Mouse (Mus musculus): ENCODE measurements around the gene Tnfsf8.

The Tnfsf8 gene

GRCm38 (mm10) chr4:63840457-63840856 lies 20.7 kb downstream of the Tnfsf8 start:
- no peak for DNase-seq

DNA sequence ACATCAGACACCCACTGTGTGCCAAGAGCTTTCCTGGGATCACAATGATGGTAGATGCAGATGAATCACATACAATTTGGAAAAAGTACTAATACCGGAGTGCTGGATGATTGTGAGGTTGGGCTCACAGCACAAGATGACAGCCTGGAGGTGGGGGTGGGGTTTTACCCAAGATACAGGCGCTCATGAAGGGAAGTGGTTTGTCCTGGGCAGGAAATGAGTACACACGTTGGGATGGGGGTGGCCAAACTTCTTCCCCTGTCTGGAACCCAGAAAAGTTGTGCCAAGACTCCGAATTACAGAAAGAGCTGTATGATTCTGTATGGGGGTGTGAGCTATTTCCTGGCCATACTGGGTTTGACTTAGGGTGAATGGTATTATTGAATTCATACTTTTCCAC lies 38.0 kb downstream of the Tnfsf8 start:
- DNase-seq: no peak

DNA sequence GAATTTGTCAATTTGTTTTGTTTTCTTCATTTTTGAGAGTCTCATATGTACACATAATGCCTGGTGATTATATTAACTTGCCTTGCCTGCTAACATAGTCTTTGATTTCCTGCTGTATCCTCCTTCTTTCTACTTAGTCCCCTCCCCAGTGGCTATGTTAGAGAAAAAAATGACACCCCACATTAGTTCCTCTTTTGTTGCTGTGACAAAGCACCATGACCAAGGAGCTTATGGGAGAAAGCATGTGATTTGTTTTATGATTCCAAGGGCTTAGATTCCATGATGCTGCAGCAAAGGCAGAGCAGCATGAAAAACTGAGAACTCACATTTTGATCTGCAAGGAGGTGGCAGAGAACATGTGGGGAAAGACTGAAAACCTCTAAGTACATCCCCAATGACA lies 43.6 kb downstream of the Tnfsf8 start:
- no peak for DNase-seq

DNA sequence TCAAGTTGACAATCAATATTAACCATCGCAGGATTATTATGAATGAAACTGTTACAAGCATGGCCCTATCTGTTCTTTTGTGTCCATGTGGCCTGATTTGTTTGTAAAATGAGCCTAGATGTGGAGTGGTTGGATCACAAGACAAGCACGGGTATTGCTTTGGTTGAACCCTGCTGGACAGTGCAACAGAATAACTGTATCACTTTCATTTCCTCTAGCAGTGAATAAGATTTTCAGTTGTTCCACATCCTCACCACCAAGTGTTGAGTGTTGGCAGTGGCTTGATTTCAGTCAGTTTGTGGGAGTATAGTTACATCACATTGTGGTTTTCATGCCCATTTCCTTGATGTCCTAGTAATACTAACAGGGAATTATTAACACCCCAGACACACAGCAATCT lies 45.5 kb downstream of the Tnfsf8 start:
- no peak for DNase-seq

GRCm38 (mm10) chr4:63798083-63798482 lies 63.1 kb downstream of the Tnfsf8 start:
- no peak for DNase-seq

DNA sequence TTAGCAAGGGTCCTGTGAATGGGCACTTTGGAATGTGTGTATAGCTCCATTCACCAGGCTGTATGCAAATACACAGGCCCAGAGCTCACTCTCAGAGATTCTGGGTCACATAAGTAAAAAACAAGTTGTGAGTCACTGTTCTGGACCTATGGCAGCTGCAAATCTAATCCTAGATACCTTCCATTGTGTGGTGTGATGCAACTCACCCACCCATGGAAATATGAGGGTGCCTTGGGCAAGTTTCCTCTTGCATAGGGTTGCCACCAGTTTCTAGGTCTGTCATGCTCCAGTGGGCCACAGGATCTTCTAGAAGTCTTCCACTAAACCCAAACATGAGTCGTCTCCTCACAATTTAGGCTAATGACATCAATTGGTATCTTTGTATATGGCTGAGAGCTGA lies 64.6 kb downstream of the Tnfsf8 start:
- no peak for DNase-seq

- no peak for DNase-seq
These were observed 68.8 kb downstream of the Tnfsf8 start for GRCm38 (mm10) chr4:63792328-63792727.

DNA sequence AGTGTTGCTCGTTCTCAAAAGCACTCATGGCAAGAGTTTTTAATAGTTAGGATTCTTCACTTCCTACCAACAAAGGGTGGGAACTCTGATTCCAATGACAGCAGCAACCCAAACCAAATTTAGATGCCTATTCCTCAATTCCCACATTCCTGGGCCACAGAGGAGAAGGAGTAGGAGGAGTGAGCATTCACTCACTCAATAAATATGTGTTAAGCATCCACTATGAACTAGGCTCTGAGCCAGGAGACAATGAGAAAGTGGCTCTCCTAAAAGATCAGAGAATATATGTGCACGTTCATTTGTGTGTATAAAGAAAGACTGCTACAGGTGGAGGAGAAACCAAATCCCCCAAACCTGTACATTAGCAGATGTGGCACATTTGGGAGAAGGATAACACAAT lies 75.7 kb downstream of the Tnfsf8 start:
- no peak for DNase-seq

- DNase-seq: no peak
These were observed 77.3 kb downstream of the Tnfsf8 start for GRCm38 (mm10) chr4:63783826-63784225.

DNA sequence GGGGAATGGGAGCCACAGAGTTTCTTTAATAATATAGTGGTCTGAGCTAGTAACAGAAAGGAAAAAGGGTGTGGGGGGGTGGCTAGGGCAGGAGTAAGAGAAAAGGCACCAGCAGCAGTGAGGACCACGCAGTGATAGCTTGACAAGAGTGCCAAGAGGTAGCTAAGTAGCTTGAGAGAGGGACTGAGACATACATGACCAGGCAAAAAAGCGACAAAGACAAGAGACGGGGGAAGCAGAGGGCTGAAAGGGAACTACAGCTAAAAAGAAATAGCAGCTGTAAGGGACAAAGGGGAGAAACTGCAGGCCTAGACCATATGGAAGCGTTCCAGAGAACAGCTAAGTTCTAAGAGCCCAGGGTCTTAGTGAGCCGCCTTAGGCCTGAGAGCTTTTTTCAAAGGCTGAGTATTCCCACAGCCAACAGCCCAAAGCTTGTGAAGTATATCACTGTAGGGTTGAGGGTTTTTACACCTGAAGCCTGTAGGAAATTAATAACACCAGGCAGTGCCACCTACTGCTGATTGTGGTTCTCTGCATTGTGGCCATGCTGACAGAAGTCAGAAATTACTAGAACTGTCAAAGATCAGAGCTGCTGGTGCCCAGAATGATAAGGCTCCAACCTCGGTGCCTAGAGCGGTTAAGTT lies 78.1 kb downstream of the Tnfsf8 start:
- no peak for DNase-seq
